ENCODE assay signal across 7 mouse cellular contexts in genomic region chr2:7245958-7246774, GRCm38 (mm10).
DNase-seq lines count a peak whose midpoint lies in the region; ATAC-seq and TF ChIP-seq lines count a peak whose summit lies in the region.

No protein-coding gene starts in this region.

- no peak overlapping the region for H3K4me2 ChIP-seq in intestine, embryonic 15.5 days (replicated peaks)
- H3K4me2 ChIP-seq in lung, postnatal 0 days (replicated peaks; ENCODE audit: low read depth, low read length): no peak overlapping the region
- H3K4me2 ChIP-seq in forebrain, embryonic 13.5 days: no peak overlapping the region
- no peak overlapping the region for H3K4me2 ChIP-seq in forebrain, embryonic 11.5 days (ENCODE audit: low read depth, low read length, severe bottlenecking)

- ATAC-seq in intestine, embryonic 15.5 days: peak; percentile 93
- ATAC-seq in lung, postnatal 0 days: peak; percentile 72
- no peak for ATAC-seq in forebrain, embryonic 13.5 days
- ATAC-seq in forebrain, embryonic 11.5 days (replicated peaks; ENCODE audit: low FRiP score): no peak

- TF ChIP-seq EP300 in MEL (IDR thresholded peaks at IDR 0.05; ENCODE audit: low read depth in 1 of 2, low read length in 2 of 2): no peak
- TF ChIP-seq EP300 in lung, postnatal 0 days (IDR thresholded peaks at IDR 0.05): peak; percentile 89

- peak; percentile 19 for DNase-seq in MEL (ENCODE audit: low read depth, low spot score)
- peak; percentile 35 for DNase-seq in brain, embryonic 14.5 days (ENCODE audit: low read depth)
- DNase-seq in lung, postnatal 0 days (ENCODE audit: low spot score): peak; percentile 86
- no peak for DNase-seq in forebrain, embryonic 11.5 days (ENCODE audit: low spot score)
- no peak for DNase-seq in cerebellum, adult 2 months

- H3K4me3 ChIP-seq in MEL (ENCODE audit: control insufficient read depth in 1 of 2, insufficient read depth in 1 of 2, low read depth in 2 of 2, low read length in 2 of 2): no peak overlapping the region
- no peak overlapping the region for H3K4me3 ChIP-seq in intestine, embryonic 15.5 days (replicated peaks)
- H3K4me3 ChIP-seq in lung, postnatal 0 days (ENCODE audit: low read depth, low read length): no peak overlapping the region
- no peak overlapping the region for H3K4me3 ChIP-seq in forebrain, embryonic 13.5 days
- no peak overlapping the region for H3K4me3 ChIP-seq in forebrain, embryonic 11.5 days (ENCODE audit: low read depth, low read length)
- no peak overlapping the region for H3K4me3 ChIP-seq in cerebellum, adult 2 months (replicated peaks; ENCODE audit: insufficient read depth, low read depth, low read length)

- no peak for TF ChIP-seq POLR2A in MEL (IDR thresholded peaks at IDR 0.05; ENCODE audit: control insufficient read depth in 1 of 2, insufficient read depth in 1 of 2, low read depth in 1 of 2, low read length in 2 of 2, poor library complexity in 1 of 2)
- no peak for TF ChIP-seq POLR2A in brain, embryonic 14.5 days (IDR thresholded peaks at IDR 0.05; ENCODE audit: borderline replicate concordance, extremely low read depth, insufficient read depth, insufficient read length, poor library complexity, severe bottlenecking)
- TF ChIP-seq POLR2A in cerebellum, adult 2 months (IDR thresholded peaks at IDR 0.05; ENCODE audit: borderline replicate concordance, insufficient read depth, low read length): no peak

- H3K27me3 ChIP-seq in MEL (ENCODE audit: control insufficient read depth in 1 of 2, insufficient read depth in 2 of 2, low read length in 2 of 2): no peaks in the 10 kb centered on the region
- no peaks in the 10 kb centered on the region for H3K27me3 ChIP-seq in intestine, embryonic 15.5 days (replicated peaks)
- H3K27me3 ChIP-seq in lung, postnatal 0 days (replicated peaks; ENCODE audit: insufficient read depth, low read length): no peaks in the 10 kb centered on the region
- H3K27me3 ChIP-seq in forebrain, embryonic 13.5 days: no peaks in the 10 kb centered on the region
- no peaks in the 10 kb centered on the region for H3K27me3 ChIP-seq in forebrain, embryonic 11.5 days (ENCODE audit: control insufficient read depth, insufficient read depth, low read length)
- H3K27me3 ChIP-seq in cerebellum, adult 2 months (ENCODE audit: control insufficient read depth, insufficient read depth, low read length): no peaks in the 10 kb centered on the region

- no peak overlapping the region for H3K27ac ChIP-seq in MEL (ENCODE audit: control insufficient read depth, low read depth, low read length)
- H3K27ac ChIP-seq in intestine, embryonic 15.5 days: 0 out of 2 replicates have a peak overlapping the region, but pooled peaks have one; percentile 19
- H3K27ac ChIP-seq in lung, postnatal 0 days (ENCODE audit: low read length): no peak overlapping the region
- H3K27ac ChIP-seq in forebrain, embryonic 13.5 days: no peak overlapping the region
- H3K27ac ChIP-seq in forebrain, embryonic 11.5 days (ENCODE audit: low read depth, low read length): no peak overlapping the region
- H3K27ac ChIP-seq in cerebellum, adult 2 months (ENCODE audit: insufficient read depth, low read length): no peak overlapping the region

- H3K79me2 ChIP-seq in MEL (ENCODE audit: control insufficient read depth, insufficient read depth, low read length, poor library complexity): no peaks in the 10 kb centered on the region

- H3K36me3 ChIP-seq in MEL (ENCODE audit: control insufficient read depth in 1 of 2, insufficient read depth in 2 of 2, low read length in 2 of 2): no peaks in the 10 kb centered on the region
- no peaks in the 10 kb centered on the region for H3K36me3 ChIP-seq in intestine, embryonic 15.5 days
- no peaks in the 10 kb centered on the region for H3K36me3 ChIP-seq in lung, postnatal 0 days (ENCODE audit: insufficient read depth, low read length)
- no peaks in the 10 kb centered on the region for H3K36me3 ChIP-seq in forebrain, embryonic 13.5 days (ENCODE audit: poor library complexity, severe bottlenecking)
- H3K36me3 ChIP-seq in forebrain, embryonic 11.5 days (ENCODE audit: control insufficient read depth, insufficient read depth, low read length): no peaks in the 10 kb centered on the region

- H3K4me1 ChIP-seq in MEL (ENCODE audit: control insufficient read depth in 1 of 2, insufficient read depth in 2 of 2, low read length in 2 of 2): no peaks in the 10 kb centered on the region
- peaks cover 7% of the 10 kb centered on the region; the same call in 1 of the 2 replicates for H3K4me1 ChIP-seq in intestine, embryonic 15.5 days (replicated peaks)
- H3K4me1 ChIP-seq in lung, postnatal 0 days (ENCODE audit: insufficient read depth, low read depth, low read length): peaks cover 5% of the 10 kb centered on the region; the same call in 1 of the 2 replicates
- no peaks in the 10 kb centered on the region for H3K4me1 ChIP-seq in forebrain, embryonic 13.5 days
- no peaks in the 10 kb centered on the region for H3K4me1 ChIP-seq in forebrain, embryonic 11.5 days (replicated peaks; ENCODE audit: control insufficient read depth, insufficient read depth, low read length)
- H3K4me1 ChIP-seq in cerebellum, adult 2 months (ENCODE audit: control insufficient read depth, insufficient read depth, low read length): no peaks in the 10 kb centered on the region

- H3K9me3 ChIP-seq in MEL (replicated peaks; ENCODE audit: insufficient read depth, low read length): no peaks in the 10 kb centered on the region
- H3K9me3 ChIP-seq in intestine, embryonic 15.5 days: no peaks in the 10 kb centered on the region
- no peaks in the 10 kb centered on the region for H3K9me3 ChIP-seq in lung, postnatal 0 days (ENCODE audit: low read length)
- no peaks in the 10 kb centered on the region for H3K9me3 ChIP-seq in forebrain, embryonic 13.5 days (replicated peaks)
- no peaks in the 10 kb centered on the region for H3K9me3 ChIP-seq in forebrain, embryonic 11.5 days (ENCODE audit: control insufficient read depth, low read length)

- WGBS in intestine, embryonic 15.5 days: 23% methylated on average over 4 of the region's 4 CpGs
- WGBS in lung, postnatal 0 days: 37% methylated on average over 4 of the region's 4 CpGs
- 80% methylated on average over 4 of the region's 4 CpGs for WGBS in forebrain, embryonic 13.5 days
- WGBS in forebrain, embryonic 11.5 days: 75% methylated on average over 4 of the region's 4 CpGs
- WGBS in cerebellum, adult 2 months: 80% methylated on average over 4 of the region's 4 CpGs

- no peak for TF ChIP-seq CTCF in MEL (IDR thresholded peaks at IDR 0.05 in 2 of 3, conservative IDR thresholded peaks at IDR 0.05 in 1 of 3; ENCODE audit: control insufficient read depth in 1 of 3, insufficient read depth in 1 of 3, low read depth in 2 of 3, low read length in 3 of 3, poor library complexity in 1 of 3, severe bottlenecking in 1 of 3)
- TF ChIP-seq CTCF in brain, embryonic 14.5 days (IDR thresholded peaks at IDR 0.05; ENCODE audit: borderline replicate concordance, extremely low read depth, insufficient read depth, insufficient read length): no peak
- TF ChIP-seq CTCF in lung, postnatal 0 days (IDR thresholded peaks at IDR 0.05): peak; percentile 16
- no peak for TF ChIP-seq CTCF in cerebellum, adult 2 months (IDR thresholded peaks at IDR 0.05; ENCODE audit: borderline replicate concordance, insufficient read depth, low read depth, low read length)

- TF ChIP-seq RAD21 in MEL (IDR thresholded peaks at IDR 0.05; ENCODE audit: low read depth, low read length): no peak

- H3K9ac ChIP-seq in MEL (ENCODE audit: control insufficient read depth, low read depth, low read length, poor library complexity, severe bottlenecking): no peak overlapping the region
- no peak overlapping the region for H3K9ac ChIP-seq in intestine, embryonic 15.5 days
- no peak overlapping the region for H3K9ac ChIP-seq in lung, postnatal 0 days (replicated peaks; ENCODE audit: low read depth)
- H3K9ac ChIP-seq in forebrain, embryonic 13.5 days: no peak overlapping the region
- no peak overlapping the region for H3K9ac ChIP-seq in forebrain, embryonic 11.5 days (ENCODE audit: low read length)

TF ChIP-seq in MEL, 35 proteins besides CTCF, POLR2A, EP300 and RAD21:
- TF ChIP-seq TBP (IDR thresholded peaks at IDR 0.05; ENCODE audit: low read depth, low read length) (no peak), MEF2A (IDR thresholded peaks at IDR 0.05; ENCODE audit: extremely low read depth, insufficient replicate concordance, low read depth, low read length, poor library complexity, severe bottlenecking) (no peak), UBTF (IDR thresholded peaks at IDR 0.05; ENCODE audit: borderline replicate concordance, insufficient read depth, low read depth, low read length) (no peak), USF1 (IDR thresholded peaks at IDR 0.05; ENCODE audit: low read depth, low read length) (no peak), MYB (IDR thresholded peaks at IDR 0.05; ENCODE audit: low read depth, low read length) (no peak), GABPA (IDR thresholded peaks at IDR 0.05; ENCODE audit: low read depth, low read length) (no peak), NRF1 (IDR thresholded peaks at IDR 0.05; ENCODE audit: insufficient read depth, low read depth, low read length, poor library complexity, severe bottlenecking) (no peak), MAZ (IDR thresholded peaks at IDR 0.05; ENCODE audit: low read depth, low read length) (no peak), CHD1 (IDR thresholded peaks at IDR 0.05; ENCODE audit: low read depth, low read length) (no peak), CHD2 (IDR thresholded peaks at IDR 0.05; ENCODE audit: low read length) (no peak), GATA1 (IDR thresholded peaks at IDR 0.05; ENCODE audit: low read depth, low read length) (no peak), E2F4 (IDR thresholded peaks at IDR 0.05; ENCODE audit: borderline replicate concordance, low read depth, low read length) (no peak), SMC3 (IDR thresholded peaks at IDR 0.05; ENCODE audit: low read depth, low read length) (no peak), SIN3A (IDR thresholded peaks at IDR 0.05; ENCODE audit: low read length) (no peak), JUND (IDR thresholded peaks at IDR 0.05; ENCODE audit: low read depth, low read length) (no peak), BHLHE40 (IDR thresholded peaks at IDR 0.05; ENCODE audit: borderline replicate concordance, low read depth, low read length) (no peak), KAT2A (conservative IDR thresholded peaks at IDR 0.05; ENCODE audit: low read depth, low read length) (no peak), MXI1 (IDR thresholded peaks at IDR 0.05; ENCODE audit: low read depth, low read length) (no peak), ZNF384 (IDR thresholded peaks at IDR 0.05; ENCODE audit: low read depth, low read length) (no peak), TAL1 (IDR thresholded peaks at IDR 0.05; ENCODE audit: low read length) (no peak)

Comparison
In these comparisons a context has a peak if more than half of its experiments do, and no peak if none do; other contexts are left out.
1. DNase-seq: peak in MEL (single experiment), brain, embryonic 14.5 days (single experiment) and lung, postnatal 0 days (single experiment); none in forebrain, embryonic 11.5 days (single experiment) and cerebellum, adult 2 months (0 of 2).
2. ATAC-seq: peak in intestine, embryonic 15.5 days (single experiment) and lung, postnatal 0 days (single experiment); none in forebrain, embryonic 13.5 days (single experiment) and forebrain, embryonic 11.5 days (single experiment).